ENCODE assay signal across 8 mouse cellular contexts in the genomic region with DNA sequence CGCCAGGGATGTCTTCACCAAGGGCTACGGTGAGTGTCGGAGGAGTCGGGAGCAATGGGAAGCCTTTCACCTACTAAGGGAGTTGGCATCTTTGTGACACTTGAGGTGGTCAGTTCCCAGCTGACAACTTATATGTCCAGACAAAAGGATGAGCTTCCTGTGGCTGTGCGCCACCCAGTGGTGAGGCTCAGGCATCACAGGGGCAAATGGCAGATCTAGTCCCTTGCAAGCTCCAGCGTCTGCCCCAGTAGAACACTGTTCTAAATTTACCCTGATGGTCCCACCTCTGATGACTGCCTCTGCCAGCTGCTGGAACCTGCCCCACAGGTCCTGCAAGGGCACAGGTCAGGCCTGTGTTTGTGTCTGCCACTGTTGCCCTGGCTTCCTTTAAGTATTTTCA. TPM values are rescaled to one million over a fixed set of nuclear protein-coding genes. Genes with fewer than 3 reads are reported as not detected.
A peak's percentile ranks its signal among the peaks of the same experiment; 100 is the strongest.
DNase-seq lines count a peak whose midpoint lies in the region; ATAC-seq and TF ChIP-seq lines count a peak whose summit lies in the region.

No protein-coding gene starts in this region.

- no peak overlapping the region for H3K4me2 ChIP-seq in CH12.LX (ENCODE audit: insufficient read depth, low read depth, poor library complexity, severe bottlenecking)
- no peak overlapping the region for H3K4me2 ChIP-seq in limb, embryonic 11.5 days (ENCODE audit: low read depth, severe bottlenecking)

- TF ChIP-seq RAD21 in CH12.LX (IDR thresholded peaks at IDR 0.05; ENCODE audit: low read depth, low read length), result peak; percentile 63

- in situ Hi-C loops in CH12.LX (cut with MboI; ENCODE audit: low pct_ligation_motif_present, low pct_unique_long_range_greater_than_20kb, low sequenced_read_pairs), result no loop called here

- WGBS in heart, embryonic 10.5 days, result 55% methylated on average over 6 of the region's 6 CpGs
- 64% methylated on average over 6 of the region's 6 CpGs for WGBS in limb, embryonic 11.5 days
- WGBS in thymus, adult 2 months, result 79% methylated on average over 6 of the region's 6 CpGs

- peak; percentile 87 to 94 for TF ChIP-seq CTCF in CH12.LX (conservative IDR thresholded peaks at IDR 0.05 in 1 of 2, IDR thresholded peaks at IDR 0.05 in 1 of 2; ENCODE audit: low read depth in 2 of 2, low read length in 2 of 2)
- TF ChIP-seq CTCF in thymus, adult 2 months (IDR thresholded peaks at IDR 0.05; ENCODE audit: borderline replicate concordance, control insufficient read depth, extremely low read depth, insufficient read depth, low read length, poor library complexity), result peak; percentile 93

- H3K4me3 ChIP-seq in CH12.LX (replicated peaks in 1 of 3; ENCODE audit: low read depth in 2 of 3, low read length in 2 of 3, poor library complexity in 1 of 3), result no peak overlapping the region
- no peak overlapping the region for H3K4me3 ChIP-seq in heart, embryonic 10.5 days
- no peak overlapping the region for H3K4me3 ChIP-seq in limb, embryonic 11.5 days (ENCODE audit: low read depth, low read length)
- H3K4me3 ChIP-seq in thymus, adult 2 months (ENCODE audit: control insufficient read depth, insufficient read depth, low read length), result no peak overlapping the region

- peaks cover 34% of the 10 kb centered on the region for H3K79me2 ChIP-seq in CH12.LX (replicated peaks; ENCODE audit: control insufficient read depth, extremely low read depth, insufficient read depth, poor library complexity, severe bottlenecking)

- no peaks in the 10 kb centered on the region for H3K9me3 ChIP-seq in CH12.LX (replicated peaks; ENCODE audit: low read length)
- no peaks in the 10 kb centered on the region for H3K9me3 ChIP-seq in heart, embryonic 10.5 days
- H3K9me3 ChIP-seq in limb, embryonic 11.5 days (ENCODE audit: control insufficient read depth, low read length), result no peaks in the 10 kb centered on the region

- dilution Hi-C loops in CH12.LX (cut with MboI; ENCODE audit: extremely low pct_ligation_motif_present, extremely low pct_unique_long_range_greater_than_20kb, low sequenced_read_pairs), result no loop called here

- TF ChIP-seq POLR2A in CH12.LX (IDR thresholded peaks at IDR 0.05; ENCODE audit: low read depth, low read length), result no peak
- TF ChIP-seq POLR2A in thymus, adult 2 months (IDR thresholded peaks at IDR 0.05; ENCODE audit: control insufficient read depth, extremely low read depth, insufficient read depth, low read length, poor library complexity), result no peak

- H3K27me3 ChIP-seq in CH12.LX (replicated peaks), result no peaks in the 10 kb centered on the region
- no peaks in the 10 kb centered on the region for H3K27me3 ChIP-seq in heart, embryonic 10.5 days (ENCODE audit: insufficient read depth, poor library complexity, severe bottlenecking)
- H3K27me3 ChIP-seq in limb, embryonic 11.5 days (ENCODE audit: control insufficient read depth, insufficient read depth, low read length), result no peaks in the 10 kb centered on the region
- H3K27me3 ChIP-seq in thymus, adult 2 months (ENCODE audit: control insufficient read depth, insufficient read depth, low read length), result no peaks in the 10 kb centered on the region

- H3K9ac ChIP-seq in CH12.LX (ENCODE audit: insufficient read depth, low read depth), result no peak overlapping the region
- H3K9ac ChIP-seq in limb, embryonic 11.5 days (ENCODE audit: low read length), result no peak overlapping the region

- ATAC-seq in limb, embryonic 11.5 days (ENCODE audit: insufficient number of reproducible peaks, low FRiP score, low TSS enrichment, low read depth), result no peak
- peak; percentile 76 for ATAC-seq in neutrophil, adult 5-6 weeks (ENCODE audit: extremely low read depth, insufficient number of reproducible peaks, low FRiP score, poor library complexity, severe bottlenecking)

- H3K27ac ChIP-seq in CH12.LX (ENCODE audit: insufficient read depth, low read depth), result no peak overlapping the region
- no peak overlapping the region for H3K27ac ChIP-seq in heart, embryonic 10.5 days
- H3K27ac ChIP-seq in limb, embryonic 11.5 days (replicated peaks; ENCODE audit: low read depth, low read length), result no peak overlapping the region
- H3K27ac ChIP-seq in thymus, adult 2 months (ENCODE audit: control insufficient read depth, insufficient read depth, low read length), result no peak overlapping the region

- peaks cover 16 to 72% of the 10 kb centered on the region in 2 experiments for H3K36me3 ChIP-seq in CH12.LX (replicated peaks in 1 of 2; ENCODE audit: control insufficient read depth in 1 of 2, insufficient read depth in 1 of 2, low read length in 1 of 2)
- peaks cover 54% of the 10 kb centered on the region for H3K36me3 ChIP-seq in heart, embryonic 10.5 days
- H3K36me3 ChIP-seq in limb, embryonic 11.5 days (ENCODE audit: control insufficient read depth, insufficient read depth, low read length), result peaks cover 4% of the 10 kb centered on the region; the same call in 1 of the 2 replicates
- H3K36me3 ChIP-seq in thymus, adult 2 months (ENCODE audit: control insufficient read depth, insufficient read depth, low read length), result peaks cover 38% of the 10 kb centered on the region

- TF ChIP-seq EP300 in CH12.LX (IDR thresholded peaks at IDR 0.05; ENCODE audit: low read length), result no peak

- peak; percentile 22 to 45 for DNase-seq in frontal cortex, postnatal 36 days (ENCODE audit: low spot score in 2 of 2)
- DNase-seq in frontal cortex, postnatal 25 days (ENCODE audit: low spot score in 2 of 2), result no peak
- DNase-seq in CH12.LX (ENCODE audit: extremely low read depth), result peak; percentile 49
- peak; percentile 59 for DNase-seq in c-Kit-positive CD71-positive TER-119-positive erythroid progenitor cells, embryonic 14.5 days (ENCODE audit: low spot score)
- peak; percentile 88 for DNase-seq in heart, embryonic 10.5 days (ENCODE audit: low spot score)
- peak; percentile 73 for DNase-seq in limb, embryonic 11.5 days (ENCODE audit: low spot score)
- peak; percentile 72 for DNase-seq in thymus, adult 2 months

- peaks cover 1 to 22% of the 10 kb centered on the region in 2 experiments for H3K4me1 ChIP-seq in CH12.LX (ENCODE audit: control insufficient read depth in 1 of 2, insufficient read depth in 2 of 2)
- H3K4me1 ChIP-seq in heart, embryonic 10.5 days, result peaks cover 12% of the 10 kb centered on the region
- H3K4me1 ChIP-seq in limb, embryonic 11.5 days (ENCODE audit: control insufficient read depth, insufficient read depth, low read length), result 0 out of 2 replicates have a peak, but pooled peaks cover 3% of the 10 kb centered on the region
- H3K4me1 ChIP-seq in thymus, adult 2 months (replicated peaks; ENCODE audit: control insufficient read depth, insufficient read depth, low read length), result peaks cover under 1% of the 10 kb centered on the region; the same call in 1 of the 2 replicates

TF ChIP-seq in CH12.LX, 34 proteins besides CTCF, POLR2A, EP300 and RAD21:
- no peak for TF ChIP-seq CHD1 (IDR thresholded peaks at IDR 0.05; ENCODE audit: low read depth, low read length)
- TF ChIP-seq SMC3 (IDR thresholded peaks at IDR 0.05; ENCODE audit: low read depth, low read length), result peak; percentile 74
- no peak for TF ChIP-seq RCOR1 (conservative IDR thresholded peaks at IDR 0.05; ENCODE audit: low read depth, low read length)

RNA-seq across cellular contexts. Expression of gene Vdac1, which starts 13.7 kb away (rescaled TPM):
- 204 TPM in 2 replicates for total RNA-seq in CH12.LX (2012; rRNA removed)
- 266 and 289 TPM in 2 replicates for total RNA-seq in CH12.LX (2014; rRNA removed)
- 315 and 330 TPM in 2 replicates for polyA plus RNA-seq in CH12.LX (2012; ENCODE audit: insufficient read length, low read depth)
- 304 and 442 TPM in 2 replicates for polyA plus RNA-seq in heart, embryonic 10.5 days (2016; fragmentation: Nextera tagmentation; extraction: Ambion mirVana)
- 189 and 191 TPM in 2 replicates for polyA plus RNA-seq in limb, embryonic 11.5 days (2014; fragmentation: Nextera tagmentation; extraction: Ambion mirVana)
- total RNA-seq in neutrophil, adult 5-6 weeks (2017), result 42.9 and 53.9 TPM in 2 replicates
- 64.8 and 70.3 TPM in 2 replicates for polyA plus RNA-seq in thymus, adult 2 months (2012; rRNA removed)

RNA-seq across cellular contexts. Expression of gene 9530068E07Rik, which starts 21.9 kb away (rescaled TPM):
- total RNA-seq in CH12.LX (2012; rRNA removed) (98.3 and 102 TPM in 2 replicates), CH12.LX (2014; rRNA removed) (153 and 157 TPM in 2 replicates)
- polyA plus RNA-seq in CH12.LX (2012; ENCODE audit: insufficient read length, low read depth), result 117 and 128 TPM in 2 replicates
- 201 and 225 TPM in 2 replicates for polyA plus RNA-seq in heart, embryonic 10.5 days (2016; fragmentation: Nextera tagmentation; extraction: Ambion mirVana)
- polyA plus RNA-seq in limb, embryonic 11.5 days (2014; fragmentation: Nextera tagmentation; extraction: Ambion mirVana), result 173 and 176 TPM in 2 replicates
- total RNA-seq in neutrophil, adult 5-6 weeks (2017), result 60.3 and 71.5 TPM in 2 replicates
- polyA plus RNA-seq in thymus, adult 2 months (2012; rRNA removed), result 124 and 127 TPM in 2 replicates

Comparison
In these comparisons a context has a peak if more than half of its experiments do, and no peak if none do; other contexts are left out.
1. DNase-seq: peak in frontal cortex, postnatal 36 days (2 of 2), CH12.LX (single experiment), c-Kit-positive CD71-positive TER-119-positive erythroid progenitor cells, embryonic 14.5 days (single experiment), heart, embryonic 10.5 days (single experiment), limb, embryonic 11.5 days (single experiment) and thymus, adult 2 months (single experiment); none in frontal cortex, postnatal 25 days (0 of 2).